Mouse (Mus musculus) heart, adult 11 months (tissue): ENCODE measurements at regions not wholly inside any gene's neighbourhood (a gene's known extent, or its start where the extent isn't known, plus 50 kb on each side); places are given as distances from the start of the nearest gene placed in this dataset.
"Not testable (repeated sequence)": the region's sequence is repeated elsewhere in the genome, so short reads cannot be mapped to it uniquely, and the experiment has no call there.

Experiments
- DNase-seq: peaks from one replicate; pipeline ENCODE4 v3.0.0; 2022

DNA sequence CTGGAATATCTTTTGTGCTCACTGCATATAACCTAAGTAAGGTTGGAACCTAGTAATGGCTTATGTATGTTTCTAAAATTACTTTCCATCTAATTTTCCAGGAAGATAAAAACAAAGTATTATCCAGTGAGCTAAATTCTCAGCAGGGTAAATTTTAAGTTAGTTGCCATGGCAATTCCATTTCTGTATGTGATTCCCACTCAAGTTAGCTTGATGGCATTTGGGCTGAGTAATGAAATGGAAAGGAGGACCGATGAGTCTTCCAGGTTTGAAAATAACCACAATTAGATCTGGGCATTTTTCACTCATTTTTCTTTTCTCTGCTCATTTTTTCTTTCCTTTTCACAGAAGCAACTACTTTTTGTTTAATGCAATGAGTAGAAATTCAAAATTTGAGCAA lies 398.4 kb upstream of the Gm10801 start:
- DNase-seq: no peak

GRCm38 (mm10) chr2:98269562-98269961 lies 392.5 kb upstream of the Gm10801 start:
- no peak for DNase-seq

- DNase-seq: no peak
These were observed 375.2 kb upstream of the Gm10801 start for GRCm38 (mm10) chr2:98286796-98287352.

DNA sequence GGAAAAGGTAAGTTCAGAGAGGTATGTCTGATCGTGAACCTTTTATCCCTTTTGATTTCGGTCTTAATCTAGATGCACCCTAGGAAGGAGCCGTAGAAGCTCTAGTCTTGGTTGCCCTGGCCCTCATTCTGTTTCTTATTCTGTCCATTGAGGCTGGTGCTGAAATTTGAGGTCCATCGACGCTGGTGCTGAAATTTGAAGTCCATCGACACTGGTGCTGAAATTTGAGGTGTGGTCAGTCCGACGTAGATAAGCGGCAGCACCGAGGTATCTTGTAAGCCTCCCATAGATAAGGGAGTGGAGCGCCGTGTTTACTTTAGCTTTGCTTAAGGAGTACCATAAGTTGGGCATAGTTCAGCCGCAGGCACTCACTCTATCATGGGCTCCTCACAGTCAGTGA lies 332.0 kb upstream of the Gm10801 start:
- DNase-seq: not testable (repeated sequence)

GRCm38 (mm10) chr2:98354200-98354599 lies 307.8 kb upstream of the Gm10801 start:
- DNase-seq: no peak

DNA sequence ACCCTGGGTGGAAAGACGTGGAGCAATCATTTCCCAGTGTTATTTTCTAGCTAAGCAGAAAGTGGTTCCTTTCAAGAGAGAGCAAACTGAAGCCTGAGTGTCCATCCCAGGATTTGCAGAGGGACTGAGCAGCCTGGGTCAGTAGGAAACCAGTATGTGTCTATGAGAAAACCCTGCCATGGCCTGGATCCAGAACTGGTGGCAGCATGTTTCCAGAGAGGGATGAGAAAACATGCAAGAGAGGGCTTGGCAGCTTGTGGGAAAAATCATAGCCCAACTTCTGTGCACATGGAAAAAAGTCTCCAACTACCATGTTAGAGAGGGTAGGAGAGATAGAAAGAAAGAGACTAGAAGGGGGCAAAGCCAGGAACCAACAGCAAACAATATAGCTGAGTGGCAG lies 282.8 kb upstream of the Gm10801 start:
- DNase-seq: peak; percentile 79
